Mouse (Mus musculus) E14TG2a.4 (cell line): ENCODE data around the gene Slc16a12.

Source experiments
- H3K27me3 ChIP-seq: 2 replicates; pipeline ENCODE4 v1.6.1; 2014; ENCODE audit warnings: low read length, control low read depth; ENCODE audit not compliant: insufficient read depth
- H3K36me3 ChIP-seq: 2 replicates; pipeline ENCODE4 v1.6.1; 2014; ENCODE audit warnings: low read length, control low read depth; ENCODE audit not compliant: insufficient read depth
- H3K4me1 ChIP-seq: replicated peaks from 2 replicates; pipeline ENCODE4 v1.6.1; 2014; ENCODE audit warnings: low read depth, low read length, control low read depth
- H3K4me3 ChIP-seq: replicated peaks from 2 replicates; pipeline ENCODE4 v1.5.1; 2014; ENCODE audit warnings: mild to moderate bottlenecking, low read length
- H3K9me3 ChIP-seq: 2 replicates; pipeline ENCODE4 v1.6.1; 2014; ENCODE audit warnings: low read length, control low read depth
- CTCF ChIP-seq: conservative IDR thresholded peaks from 2 replicates; pipeline ENCODE4 v1.5.1; 2014; ENCODE audit warnings: low read length
- NANOG ChIP-seq: IDR thresholded peaks from 2 replicates; pipeline ENCODE4 v1.6.1; 2014; ENCODE audit warnings: borderline replicate concordance, low read length, mixed read lengths
- POU5F1 ChIP-seq: IDR thresholded peaks from 2 replicates; pipeline ENCODE4 v1.6.1; 2014; ENCODE audit warnings: low read length, borderline replicate concordance

Gene Slc16a12

DNA sequence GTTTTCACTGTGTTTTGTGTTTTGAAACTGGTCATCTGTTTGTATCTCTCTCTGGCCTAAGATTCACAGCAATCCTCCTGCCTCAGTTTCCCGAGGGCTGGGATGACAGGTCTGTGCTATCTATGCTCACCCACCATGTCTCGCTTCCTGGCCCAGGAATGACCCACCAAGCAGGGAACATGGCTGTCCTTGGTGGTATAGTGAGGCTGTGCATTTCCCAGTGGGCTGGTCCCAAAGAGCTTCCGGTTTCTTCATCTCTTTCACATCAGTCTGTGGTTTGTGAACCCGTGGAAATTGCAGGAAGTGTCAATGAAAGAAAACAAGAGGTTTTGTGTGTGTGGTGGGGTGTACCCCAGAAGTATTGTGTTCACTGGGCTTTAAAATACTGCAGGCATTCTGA is 122.4 kb downstream of the Slc16a12 start:
- Histone ChIP-seq H3K4me1 (no peaks in the 10 kb centered on the region), H3K4me3 (no peak overlapping the region), H3K27me3 (no peaks in the 10 kb centered on the region), H3K9me3 (no peaks in the 10 kb centered on the region), H3K36me3 (no peaks in the 10 kb centered on the region)
- TF ChIP-seq POU5F1 (no peak), CTCF (no peak), NANOG (no peak)

- no peaks in the 10 kb centered on the region for H3K36me3 ChIP-seq
- H3K9me3 ChIP-seq = no peaks in the 10 kb centered on the region
- H3K4me3 ChIP-seq = no peak overlapping the region
- no peaks in the 10 kb centered on the region for H3K27me3 ChIP-seq
- H3K4me1 ChIP-seq = no peaks in the 10 kb centered on the region
- TF ChIP-seq POU5F1 (no peak), CTCF (no peak), NANOG (no peak)
Measured at GRCm38 (mm10) chr19:34623781-34624180, 123.3 kb downstream of the Slc16a12 start.

GRCm38 (mm10) chr19:34620871-34621270 is 126.2 kb downstream of the Slc16a12 start:
- H3K9me3 ChIP-seq = no peaks in the 10 kb centered on the region
- H3K27me3 ChIP-seq = no peaks in the 10 kb centered on the region
- no peaks in the 10 kb centered on the region for H3K4me1 ChIP-seq
- no peak for TF ChIP-seq POU5F1
- TF ChIP-seq NANOG = no peak
- TF ChIP-seq CTCF = no peak
- H3K4me3 ChIP-seq = no peak overlapping the region
- H3K36me3 ChIP-seq = no peaks in the 10 kb centered on the region
